Mouse (Mus musculus): ENCODE results near the gene Jag2.

Jag2 gene

GRCm38 (mm10) chr12:112868178-112869087, 61.1 kb downstream of the Jag2 start, which contains the start of gene Gpr132:
TSS of gene Gpr132 (minus strand) at chr12:112868228.
- DNase-seq (ENCODE audit: low read depth, low spot score), result peak; percentile 71

- DNase-seq (ENCODE audit: low read depth, low spot score), result no peak
Observed at GRCm38 (mm10) chr12:112867106-112867674, 62.4 kb downstream of the Jag2 start.

GRCm38 (mm10) chr12:112866467-112867080, 63.0 kb downstream of the Jag2 start:
- no peak for DNase-seq (ENCODE audit: low read depth, low spot score)

GRCm38 (mm10) chr12:112864804-112865203, 64.8 kb downstream of the Jag2 start:
- DNase-seq (ENCODE audit: low read depth, low spot score), result no peak

- peak; percentile 60 for DNase-seq (ENCODE audit: low read depth, low spot score)
Observed at GRCm38 (mm10) chr12:112861911-112862321, 67.7 kb downstream of the Jag2 start.

GRCm38 (mm10) chr12:112860765-112861164, 68.8 kb downstream of the Jag2 start:
- DNase-seq (ENCODE audit: low read depth, low spot score), result peak; percentile 95

GRCm38 (mm10) chr12:112859930-112860329, 69.6 kb downstream of the Jag2 start:
- peak; percentile 89 for DNase-seq (ENCODE audit: low read depth, low spot score)

- peak; percentile 23 for DNase-seq (ENCODE audit: low read depth, low spot score)
Observed at GRCm38 (mm10) chr12:112858581-112859336, 70.8 kb downstream of the Jag2 start.
